Mouse (Mus musculus) frontal cortex, adult (tissue): ENCODE results near the gene Abcb6.
A peak's percentile ranks its signal among the peaks of the same experiment; 100 is the strongest.

Experiments
- ATAC-seq: cut with Nextera tagmentation; 2 replicates; pipeline ENCODE4 v1.9.2; 2017; ENCODE audit warnings: mild to moderate bottlenecking, moderate library complexity, mixed read lengths; ENCODE audit not compliant: low TSS enrichment

The Abcb6 gene

DNA sequence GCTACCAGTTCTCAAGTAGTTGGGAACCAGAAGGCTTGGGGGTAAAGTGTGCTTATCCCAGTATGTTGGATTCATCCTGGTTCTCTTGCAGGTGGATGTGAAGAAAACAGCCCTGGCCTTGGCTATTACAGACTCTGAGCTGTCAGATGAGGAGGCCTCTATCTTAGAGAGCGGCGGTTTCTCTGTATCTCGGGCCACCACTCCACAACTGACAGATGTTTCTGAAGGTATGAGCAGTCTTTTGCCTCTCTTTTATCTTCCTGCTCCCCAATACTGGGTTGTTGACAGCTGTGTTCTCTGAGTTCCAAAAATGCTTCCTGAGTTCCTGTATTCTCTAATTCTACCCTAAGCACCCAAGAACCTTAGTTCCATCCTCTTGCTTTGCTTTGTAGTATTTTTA is 34.6 kb downstream of the Abcb6 start:
- no peak for ATAC-seq

DNA sequence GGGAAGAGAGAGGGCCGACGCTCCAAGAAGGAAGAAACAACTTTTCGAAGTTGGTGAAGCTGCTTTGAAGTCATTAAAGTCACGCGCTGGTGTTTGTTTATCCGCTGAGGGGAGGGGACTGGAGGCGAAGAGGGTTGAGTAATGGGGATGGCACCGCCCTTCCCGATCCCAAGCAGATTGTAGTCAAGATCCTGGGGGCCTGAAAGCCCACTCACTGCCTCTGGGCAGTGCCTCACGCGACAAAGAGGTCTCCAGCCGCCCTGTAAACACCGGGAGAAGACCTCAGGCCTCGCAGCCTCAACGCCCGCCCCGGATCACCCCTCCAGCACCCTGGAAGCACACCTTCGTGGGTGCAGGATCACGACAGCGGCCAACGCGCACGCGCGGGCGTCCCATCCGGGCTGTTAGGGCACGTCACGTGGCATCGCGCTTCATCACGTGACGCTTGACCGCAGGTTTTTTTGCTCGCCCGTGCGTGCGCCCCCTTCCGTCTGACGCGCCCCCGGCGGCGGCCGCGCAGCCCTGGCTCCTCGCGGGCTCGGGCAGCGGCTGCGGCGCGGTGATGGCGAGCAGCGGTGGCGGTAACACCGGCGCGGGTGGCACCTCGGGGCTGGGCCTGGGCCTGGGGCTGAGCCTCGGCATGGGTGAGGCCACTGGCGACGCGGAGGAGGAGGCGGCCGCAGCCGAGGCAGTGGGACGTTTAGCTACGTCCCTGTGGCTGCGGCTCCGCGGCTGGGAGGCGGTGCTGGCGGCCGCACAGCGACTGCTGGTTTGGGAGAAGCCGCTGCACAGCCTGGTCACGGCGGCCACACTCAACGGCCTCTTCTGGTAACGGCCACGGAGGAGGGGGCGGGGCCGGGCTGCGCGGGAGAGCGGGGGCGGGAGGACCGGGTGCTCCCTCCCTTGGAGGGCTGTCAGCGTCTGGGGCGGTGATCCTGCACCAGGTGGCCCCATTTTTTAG is 37.6 kb downstream of the Abcb6 start, which contains the start of the genes Cnppd1 and Retreg2:
Cnppd1 (minus strand) TSS at position 411 of the 961 bp plus-strand sequence.
Retreg2 (plus strand) TSS at position 478 of the 961 bp plus-strand sequence.
- ATAC-seq: peak; percentile 78

DNA sequence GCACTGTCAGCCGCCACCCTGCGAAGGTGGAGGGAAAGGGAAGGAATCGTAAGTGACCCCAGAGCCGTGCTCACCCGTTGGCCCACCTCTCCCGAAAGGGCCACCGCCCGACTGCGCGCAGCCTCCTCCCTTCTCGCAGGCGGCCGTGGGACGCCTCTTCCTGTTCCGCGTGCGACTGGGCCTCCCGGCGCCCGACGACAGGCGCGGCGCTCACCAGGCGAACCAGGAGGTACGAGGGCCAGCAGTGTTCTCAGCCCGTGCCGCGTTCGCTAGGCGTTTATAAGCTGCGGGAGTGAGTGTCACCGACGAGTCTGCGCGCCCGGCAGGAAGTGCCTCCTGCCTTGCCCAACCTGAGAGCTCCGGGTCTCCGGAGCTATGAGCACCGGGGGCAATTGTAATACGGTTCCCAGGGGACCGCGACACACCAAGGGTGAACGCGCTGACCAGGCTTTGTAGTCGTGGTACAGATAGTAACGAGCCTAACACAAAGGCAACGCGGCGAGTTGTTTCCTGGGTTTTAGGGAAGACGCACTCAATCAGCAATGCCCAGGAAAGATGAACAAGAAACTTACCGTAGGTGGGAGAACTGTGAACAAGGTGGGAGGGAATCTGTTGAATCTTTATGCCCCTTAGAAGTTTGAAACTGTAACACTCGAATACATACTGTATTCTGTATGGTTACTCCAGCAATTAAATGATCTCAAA is 38.6 kb downstream of the Abcb6 start:
- ATAC-seq: peak; percentile 51

DNA sequence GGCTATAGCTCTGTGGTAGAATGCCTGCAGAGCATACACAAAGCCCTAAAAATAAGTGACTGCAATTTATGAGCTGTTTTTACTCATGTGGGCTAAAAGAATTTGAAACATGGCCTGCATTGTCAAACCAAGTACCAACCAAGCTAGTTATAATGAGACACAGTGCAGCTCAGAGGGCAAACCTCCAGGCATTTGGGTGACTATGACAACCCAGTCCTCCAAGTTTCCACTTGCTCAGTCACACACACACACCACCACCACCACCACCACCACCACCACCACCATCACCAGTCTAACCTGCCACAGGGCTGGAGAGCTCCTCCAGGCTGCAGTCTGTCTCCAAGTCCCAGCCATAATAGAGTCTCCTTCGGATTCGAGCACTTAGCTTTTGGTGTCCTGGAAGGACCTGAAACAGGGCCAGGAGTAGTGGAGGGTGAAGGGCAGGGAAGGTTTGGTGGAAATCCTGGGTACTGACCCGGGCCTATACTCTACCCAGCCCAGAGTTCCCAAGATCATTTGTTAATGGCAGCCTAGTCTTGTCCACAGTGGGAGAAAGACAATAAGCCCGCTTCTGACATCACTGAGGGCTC is 39.5 kb downstream of the Abcb6 start:
- ATAC-seq: no peak

DNA sequence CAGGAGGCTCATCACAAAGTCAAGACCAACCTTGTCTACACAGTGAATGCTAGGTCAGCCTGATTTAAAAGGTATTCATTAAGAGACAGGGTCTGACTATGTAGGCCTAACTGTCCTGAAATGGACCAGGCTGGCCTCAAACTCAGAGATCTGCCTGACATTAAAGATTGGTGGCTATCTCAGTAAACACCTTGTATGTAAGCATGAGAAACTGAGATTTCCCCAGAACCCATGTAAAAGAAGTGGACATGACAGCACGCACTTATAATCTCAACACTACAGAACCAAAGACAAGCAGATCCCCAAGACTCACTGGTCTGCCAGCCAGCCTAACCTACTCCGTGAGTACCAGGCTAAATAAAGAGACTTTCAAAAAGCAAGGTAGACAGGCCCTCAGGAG is 41.7 kb downstream of the Abcb6 start:
- ATAC-seq: no peak

DNA sequence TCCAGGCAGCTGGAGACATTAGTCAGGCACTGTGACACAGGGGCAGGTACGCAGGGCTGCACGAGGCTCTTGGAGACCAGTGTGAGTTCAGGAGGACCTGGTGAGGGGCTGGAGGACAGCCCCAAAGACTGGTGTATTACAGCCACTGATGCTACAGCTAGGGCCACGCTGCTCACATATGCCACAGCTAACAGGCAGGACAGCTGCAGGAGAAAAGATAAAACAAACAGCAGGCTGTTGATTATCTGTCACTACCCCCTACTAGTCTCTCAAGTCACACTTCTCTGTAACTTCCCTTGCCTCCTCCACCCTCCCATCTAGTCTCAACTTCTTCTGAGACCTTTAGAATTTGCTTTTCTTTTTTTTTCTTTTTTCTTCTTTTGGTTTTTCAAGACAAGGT is 43.5 kb downstream of the Abcb6 start:
- no peak for ATAC-seq

DNA sequence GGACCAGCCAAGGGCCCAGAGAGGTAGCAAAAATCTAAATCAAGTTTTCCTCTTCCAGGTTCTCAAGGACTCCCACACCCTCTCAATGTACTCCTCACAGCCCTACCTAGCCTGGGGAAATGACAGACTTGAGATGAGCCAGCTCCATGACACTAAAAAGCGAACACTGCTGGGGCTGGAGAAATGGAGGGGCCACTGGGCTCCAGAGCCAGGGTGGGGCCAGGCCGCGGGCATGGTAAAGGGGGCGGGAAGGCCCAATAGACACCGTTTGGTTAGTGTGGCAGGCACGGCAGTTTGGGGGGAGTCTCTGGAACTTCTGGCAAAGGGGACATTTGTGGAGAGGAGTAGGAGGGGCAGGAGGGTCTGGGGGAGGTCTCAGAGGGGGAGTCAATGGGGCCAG is 43.9 kb downstream of the Abcb6 start:
- no peak for ATAC-seq

DNA sequence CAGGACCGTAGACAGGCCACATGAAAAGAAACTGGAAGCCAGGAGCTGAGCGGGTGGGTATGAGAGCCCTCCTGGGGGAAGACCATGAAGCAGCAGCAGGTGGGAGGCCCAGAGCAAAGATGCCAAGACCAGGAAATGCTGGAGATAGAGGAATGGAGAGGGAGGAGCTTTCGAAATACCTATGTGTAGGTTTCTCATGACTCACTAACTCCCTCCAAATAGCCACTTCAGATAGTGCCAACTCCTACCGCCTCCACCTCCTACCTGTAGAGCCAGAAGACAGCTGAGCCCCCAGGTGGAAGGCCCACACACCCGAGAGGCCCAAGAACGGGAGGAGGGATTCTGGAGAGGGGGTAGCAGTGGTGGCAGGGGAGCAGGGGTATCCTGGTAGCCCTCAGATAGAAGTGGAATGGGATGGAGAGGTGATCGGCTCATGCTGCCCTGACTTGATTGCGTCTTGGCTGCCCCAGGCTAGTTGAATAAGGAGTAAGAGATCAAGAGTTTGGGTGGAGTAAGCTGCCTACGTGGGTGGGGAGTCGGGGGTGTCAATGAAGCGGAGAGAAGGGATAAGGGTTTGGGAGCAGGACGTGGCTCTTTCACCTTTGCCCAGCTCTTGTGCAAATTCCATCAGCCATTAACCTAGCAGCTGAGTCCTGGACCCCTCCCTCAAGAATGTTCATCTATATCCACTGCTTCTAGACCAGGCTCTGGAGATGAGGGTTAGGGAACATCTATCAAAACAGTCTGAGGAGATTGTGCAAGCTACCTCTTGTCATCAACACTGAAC is 46.6 kb downstream of the Abcb6 start, which contains the start of gene Slc23a3:
Slc23a3 (minus strand) TSS at position 470 of the 787 bp plus-strand sequence.
- 0 out of 2 replicates have a peak, but pooled peaks have one; percentile 4 for ATAC-seq

DNA sequence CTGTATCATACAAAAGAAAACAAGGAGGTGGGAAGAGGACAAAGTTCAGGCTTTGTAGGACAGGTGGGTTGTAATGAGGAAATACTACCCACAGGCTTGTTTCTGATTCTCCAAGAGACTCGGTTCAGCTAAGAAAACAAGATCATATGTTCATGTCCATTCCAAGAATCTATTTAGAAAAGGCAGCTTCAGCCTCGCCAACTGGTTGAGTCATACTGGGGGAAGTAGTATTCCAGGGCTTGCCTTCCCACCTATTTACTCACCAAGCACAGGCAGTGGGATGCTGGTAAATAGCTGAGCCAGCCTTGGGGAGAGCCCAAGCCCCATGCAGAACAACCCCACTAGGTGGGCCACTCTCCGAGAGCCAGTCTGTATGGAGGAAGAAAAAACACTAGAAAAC is 51.6 kb downstream of the Abcb6 start:
- ATAC-seq: peak; percentile 58

DNA sequence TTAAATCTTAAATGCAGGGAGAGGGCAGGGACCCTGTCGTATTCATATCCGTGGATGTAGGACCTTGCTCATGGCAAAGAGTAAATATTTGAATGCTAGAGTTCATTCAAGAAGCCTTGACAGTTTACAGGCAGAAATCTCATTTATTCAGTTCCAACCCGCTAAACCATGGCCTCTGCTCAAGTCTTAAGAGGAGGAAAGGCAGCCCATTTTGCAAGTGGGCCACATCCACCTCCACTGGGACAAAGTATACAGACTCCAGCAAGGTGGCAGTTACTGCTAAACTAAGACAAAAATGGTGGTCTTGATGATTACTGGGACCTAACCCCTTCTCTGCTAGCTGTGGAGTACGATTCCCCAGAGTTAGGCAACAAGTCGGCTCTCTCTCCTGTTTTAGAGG is 54.8 kb downstream of the Abcb6 start:
- ATAC-seq: no peak

DNA sequence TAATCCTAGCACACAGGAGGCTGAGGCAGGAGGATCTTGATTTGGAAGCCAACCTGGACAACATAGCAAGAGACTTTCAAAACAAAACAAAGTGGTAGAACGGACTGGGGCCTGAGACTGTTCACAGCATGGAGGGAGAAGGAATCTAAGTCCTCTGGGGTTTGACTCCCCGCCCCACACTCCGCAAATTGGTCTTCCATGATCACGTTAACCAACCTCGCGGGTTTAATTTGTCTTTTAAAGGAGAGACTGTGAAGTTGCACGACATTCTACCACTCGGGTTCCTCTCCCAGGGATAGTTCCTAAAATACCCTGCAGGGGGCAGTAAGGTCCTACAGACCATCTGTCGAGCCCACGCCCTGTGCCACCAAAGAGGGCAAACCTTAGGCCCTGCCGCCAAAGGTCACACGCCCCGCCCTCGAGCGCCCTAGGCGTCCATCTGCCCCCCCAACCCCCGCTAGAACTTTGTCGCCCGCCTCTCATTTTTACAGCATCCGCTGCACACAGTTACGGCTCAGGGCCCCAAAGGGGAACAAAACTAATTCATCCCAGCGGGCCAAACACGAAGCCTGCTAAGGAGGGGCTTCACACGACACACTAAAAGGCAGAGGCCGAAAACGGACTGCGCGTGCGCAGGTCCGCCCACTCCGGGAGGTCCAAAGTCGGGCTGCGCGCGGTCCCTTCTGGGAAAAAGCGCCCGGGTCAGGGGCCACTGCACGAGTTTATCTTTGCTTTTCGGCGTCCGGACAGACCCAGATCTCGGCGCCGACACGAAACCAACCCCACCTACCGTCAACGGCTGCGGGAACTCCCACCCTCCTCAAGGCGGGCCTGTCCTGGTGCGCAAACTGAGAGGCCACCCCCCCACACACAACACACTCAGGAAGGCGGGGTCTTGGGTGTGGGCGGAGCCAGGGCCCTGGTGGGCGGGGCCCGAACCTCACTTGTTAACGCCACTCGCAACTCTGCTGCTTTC is 55.6 kb downstream of the Abcb6 start, which contains the start of gene Nhej1:
Nhej1 (minus strand) TSS at position 855 of the 976 bp plus-strand sequence.
- ATAC-seq: peak; percentile 81

DNA sequence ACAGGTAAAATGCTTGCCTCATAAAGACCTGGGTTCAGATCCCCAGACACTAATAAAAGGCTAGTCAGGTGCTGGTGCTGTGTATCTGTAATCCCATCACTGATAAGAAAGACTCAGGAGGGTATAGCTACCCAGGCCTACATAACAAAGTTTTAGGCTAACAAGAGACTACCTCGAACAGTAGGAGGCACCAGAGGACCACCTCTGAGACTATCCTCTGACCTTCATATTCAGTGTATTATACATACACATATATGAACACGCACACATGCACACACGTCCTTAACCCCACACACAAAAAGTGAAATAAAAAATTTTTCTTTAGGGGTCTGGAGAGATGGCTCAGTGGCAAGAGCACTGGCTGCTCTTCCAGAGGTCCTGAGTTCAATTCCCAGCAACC is 58.0 kb downstream of the Abcb6 start:
- ATAC-seq: no peak
